Mouse (Mus musculus) thymus, postnatal 4 days (tissue): ENCODE measurements around the gene Prss54.

Experiments used
- DNase-seq: peaks from one replicate; pipeline ENCODE4 v3.0.0; 2021

Gene Prss54

GRCm38 (mm10) chr8:95549871-95550829 lies 26.0 kb downstream of the Prss54 start:
- no peak for DNase-seq

GRCm38 (mm10) chr8:95547931-95548330 lies 28.2 kb downstream of the Prss54 start:
- no peak for DNase-seq

- DNase-seq, result no peak
Observed at GRCm38 (mm10) chr8:95546986-95547385, 29.2 kb downstream of the Prss54 start.

DNA sequence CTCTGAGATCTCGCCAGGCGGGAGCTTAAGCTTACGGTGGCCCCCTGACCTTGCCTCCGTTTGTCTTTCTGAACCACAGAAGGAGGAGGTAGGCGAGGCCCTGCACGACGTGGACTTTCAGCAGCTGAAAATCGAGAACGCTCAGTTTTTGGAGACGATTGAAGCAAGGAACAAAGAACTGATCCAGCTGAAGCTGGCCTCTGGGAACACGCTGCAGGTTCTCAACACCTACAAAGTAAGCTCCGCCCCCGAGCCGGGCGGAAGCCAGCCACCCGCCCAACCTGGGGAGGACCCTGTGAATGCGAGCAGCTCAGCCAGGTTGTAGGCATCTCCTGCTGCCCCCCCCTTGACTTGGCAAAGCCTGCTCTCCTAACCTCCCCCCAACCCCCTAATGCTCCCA lies 30.3 kb downstream of the Prss54 start:
- DNase-seq, result no peak

GRCm38 (mm10) chr8:95543065-95543464 lies 33.1 kb downstream of the Prss54 start:
- DNase-seq, result no peak

DNA sequence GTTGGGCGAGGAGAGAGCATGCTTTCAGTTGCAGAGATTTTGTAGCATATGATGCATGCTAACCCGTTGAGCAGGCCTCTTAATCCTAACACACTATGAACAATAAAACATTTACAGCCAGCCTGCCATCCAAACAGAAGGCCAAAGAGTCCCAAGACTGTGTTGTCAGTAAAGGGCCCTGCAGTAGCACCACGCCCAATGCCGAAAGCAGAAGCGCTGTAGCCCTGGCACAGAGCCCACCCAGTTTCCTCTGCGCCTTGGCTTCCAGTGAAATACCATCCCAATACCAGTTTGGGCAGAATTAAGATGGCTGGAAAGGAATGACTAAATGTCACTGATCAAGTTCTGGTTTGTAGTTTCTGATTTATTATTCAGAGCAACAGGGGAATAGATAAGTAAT lies 33.9 kb downstream of the Prss54 start:
- no peak for DNase-seq

- DNase-seq, result no peak
Observed at GRCm38 (mm10) chr8:95539487-95539886, 36.7 kb downstream of the Prss54 start.

- DNase-seq, result peak; percentile 52
Observed at GRCm38 (mm10) chr8:95533584-95534387, 42.4 kb downstream of the Prss54 start, which contains the start of gene Ccdc113. Gene Ccdc113 (plus strand): TSS chr8:95534085.

DNA sequence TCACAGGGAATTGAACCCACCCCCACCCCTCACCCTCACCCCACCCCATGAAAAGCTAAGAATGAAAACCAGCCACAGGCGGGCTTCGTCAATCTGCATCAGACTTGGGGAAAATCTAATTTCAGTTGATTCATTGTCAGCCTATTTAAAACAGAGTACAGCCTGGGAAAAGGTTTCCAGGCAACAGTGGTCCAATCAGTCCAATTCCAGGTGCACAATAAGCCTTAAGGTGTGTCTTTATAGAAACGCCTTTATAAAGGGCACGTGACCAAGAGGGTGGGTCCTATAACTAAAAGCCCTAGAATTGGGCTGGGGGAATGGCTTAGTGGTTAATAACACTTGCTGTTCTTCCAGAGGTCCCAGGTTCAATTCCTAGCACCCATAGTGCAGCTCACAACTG lies 43.9 kb downstream of the Prss54 start:
- no peak for DNase-seq

- DNase-seq, result peak; percentile 31
Observed at GRCm38 (mm10) chr8:95528750-95529310, 47.3 kb downstream of the Prss54 start.

- DNase-seq, result no peak
Observed at GRCm38 (mm10) chr8:95528194-95528593, 47.9 kb downstream of the Prss54 start.

- no peak for DNase-seq
Observed at GRCm38 (mm10) chr8:95523991-95524390, 52.1 kb downstream of the Prss54 start.

- DNase-seq, result no peak
Observed at GRCm38 (mm10) chr8:95516928-95517327, 59.2 kb downstream of the Prss54 start.

GRCm38 (mm10) chr8:95513219-95513618 lies 62.9 kb downstream of the Prss54 start:
- DNase-seq, result no peak

DNA sequence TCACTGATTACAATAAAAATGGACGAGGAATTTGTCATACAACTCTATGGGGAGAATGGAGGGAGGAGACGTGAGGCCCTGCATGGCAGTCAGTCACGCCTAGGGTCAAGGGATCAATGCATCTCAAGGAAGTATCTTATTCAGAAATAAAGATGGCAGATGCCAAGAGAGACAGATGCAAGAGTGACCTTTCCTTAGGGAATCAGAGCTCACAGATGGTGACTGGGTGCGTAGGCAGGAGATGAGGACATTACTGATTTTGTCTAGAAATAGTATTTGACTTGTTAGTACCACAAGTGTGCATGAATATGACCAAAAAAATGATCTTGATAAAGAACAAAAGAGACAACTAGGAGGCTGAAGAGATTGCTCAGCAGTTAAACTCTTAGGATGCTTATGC lies 63.9 kb downstream of the Prss54 start:
- DNase-seq, result no peak
